Mouse (Mus musculus): ENCODE measurements around the gene Gm48551. TPM values are rescaled to one million over a fixed set of nuclear protein-coding genes. Genes with fewer than 3 reads are reported as not detected.

Gene Gm48551
- polyA plus RNA-seq, 1 experiment from 2014 or later: 5.9 TPM

- H3K27ac ChIP-seq: peak overlapping the region; percentile 70
- H3K9ac ChIP-seq: peak overlapping the region; percentile 80
- H3K36me3 ChIP-seq: peaks cover 11% of the 10 kb centered on the region
- WGBS: 1% methylated on average over 29 of the region's 29 CpGs
- H3K4me2 ChIP-seq (replicated peaks): peak overlapping the region; percentile 92
- H3K4me1 ChIP-seq: peaks cover 29% of the 10 kb centered on the region
- peak overlapping the region; percentile 91 for H3K4me3 ChIP-seq
- H3K27me3 ChIP-seq: peaks cover 39% of the 10 kb centered on the region
- H3K9me3 ChIP-seq (replicated peaks): no peaks in the 10 kb centered on the region
- ATAC-seq (ENCODE audit: low FRiP score): peak; percentile 32
These were observed 34.3 kb upstream of the Gm48551 start for GRCm38 (mm10) chr10:81349961-81350350.

GRCm38 (mm10) chr10:81350351-81351063 is 33.8 kb upstream of the Gm48551 start, which contains the start of gene Hmg20b:
Gene Hmg20b, minus strand, starts transcription at chr10:81350480.
- under 1% methylated on average over 53 of the region's 54 CpGs for WGBS
- peaks cover 11% of the 10 kb centered on the region for H3K36me3 ChIP-seq
- H3K27me3 ChIP-seq: peaks cover 36% of the 10 kb centered on the region
- H3K4me2 ChIP-seq (replicated peaks): peak within 1 kb of the TSS; percentile 92
- peak within 1 kb of the TSS; percentile 91 for H3K4me3 ChIP-seq
- H3K4me1 ChIP-seq: peaks cover 29% of the 10 kb centered on the region
- peak within 1 kb of the TSS; percentile 70 for H3K27ac ChIP-seq
- peak within 1 kb of the TSS; percentile 80 for H3K9ac ChIP-seq
- no peaks in the 10 kb centered on the region for H3K9me3 ChIP-seq (replicated peaks)
- ATAC-seq (ENCODE audit: low FRiP score): peak; percentile 96

GRCm38 (mm10) chr10:81351678-81352291 is 32.5 kb upstream of the Gm48551 start:
- H3K9ac ChIP-seq: no peak overlapping the region
- H3K27me3 ChIP-seq: peaks cover 30% of the 10 kb centered on the region
- peaks cover 26% of the 10 kb centered on the region for H3K4me1 ChIP-seq
- no peak overlapping the region for H3K27ac ChIP-seq
- 26% methylated on average over 9 of the region's 9 CpGs for WGBS
- ATAC-seq (ENCODE audit: low FRiP score): no peak
- no peak overlapping the region for H3K4me3 ChIP-seq
- peaks cover 11% of the 10 kb centered on the region for H3K36me3 ChIP-seq
- H3K4me2 ChIP-seq (replicated peaks): 0 out of 2 replicates have a peak overlapping the region, but pooled peaks have one; percentile 8
- no peaks in the 10 kb centered on the region for H3K9me3 ChIP-seq (replicated peaks)

DNA sequence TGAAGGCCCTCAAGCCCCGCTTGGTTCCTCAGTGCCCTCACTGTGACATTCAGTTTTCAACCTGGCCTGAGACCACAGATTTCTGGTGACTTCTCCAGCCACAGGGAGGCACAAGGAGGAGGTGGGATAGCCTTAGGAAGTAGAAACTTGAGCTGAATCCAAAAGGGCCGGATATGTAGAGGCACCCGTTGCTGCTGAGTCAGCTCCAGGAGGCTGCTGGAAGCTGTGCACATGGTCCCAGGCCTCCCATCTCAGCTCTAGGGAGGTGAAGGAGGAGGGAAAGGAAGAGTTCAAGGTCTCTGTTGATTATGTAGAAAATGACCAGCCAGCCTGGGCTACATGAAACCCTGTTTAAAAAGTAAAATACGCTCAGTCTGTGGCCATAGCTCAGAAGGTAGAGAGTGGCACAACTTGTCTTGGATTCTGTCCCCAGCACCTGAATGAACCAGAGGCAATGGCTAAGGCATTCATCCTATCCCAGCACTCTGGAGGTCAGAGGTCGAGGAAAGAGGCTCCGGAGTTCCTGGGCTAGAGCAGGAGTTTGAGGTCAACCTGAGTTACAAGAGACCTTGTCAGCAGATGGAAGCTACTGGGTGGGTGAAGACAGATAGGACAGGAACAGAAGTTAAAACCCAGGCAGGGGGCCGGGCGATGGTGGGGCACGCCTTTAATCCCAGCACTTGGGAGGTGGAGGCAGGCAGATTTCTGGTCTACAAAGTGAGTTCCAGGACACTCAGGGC is 29.4 kb upstream of the Gm48551 start:
- Histone ChIP-seq H3K27me3 (peaks cover 21% of the 10 kb centered on the region), H3K27ac (no peak overlapping the region), H3K4me3 (no peak overlapping the region), H3K36me3 (no peaks in the 10 kb centered on the region), H3K9me3 (replicated peaks) (no peaks in the 10 kb centered on the region), H3K4me1 (peaks cover 25% of the 10 kb centered on the region), H3K9ac (no peak overlapping the region), H3K4me2 (replicated peaks) (no peak overlapping the region)
- WGBS: 71% methylated on average over 9 of the region's 9 CpGs
- ATAC-seq (ENCODE audit: low FRiP score): no peak

GRCm38 (mm10) chr10:81355533-81355932 is 28.7 kb upstream of the Gm48551 start:
- Histone ChIP-seq H3K4me2 (replicated peaks) (no peak overlapping the region), H3K4me3 (no peak overlapping the region), H3K4me1 (peaks cover 28% of the 10 kb centered on the region), H3K27ac (no peak overlapping the region), H3K9ac (no peak overlapping the region), H3K36me3 (no peaks in the 10 kb centered on the region), H3K27me3 (peaks cover 22% of the 10 kb centered on the region), H3K9me3 (replicated peaks) (no peaks in the 10 kb centered on the region)
- WGBS: 95% methylated on average over 4 of the region's 4 CpGs
- no peak for ATAC-seq (ENCODE audit: low FRiP score)

DNA sequence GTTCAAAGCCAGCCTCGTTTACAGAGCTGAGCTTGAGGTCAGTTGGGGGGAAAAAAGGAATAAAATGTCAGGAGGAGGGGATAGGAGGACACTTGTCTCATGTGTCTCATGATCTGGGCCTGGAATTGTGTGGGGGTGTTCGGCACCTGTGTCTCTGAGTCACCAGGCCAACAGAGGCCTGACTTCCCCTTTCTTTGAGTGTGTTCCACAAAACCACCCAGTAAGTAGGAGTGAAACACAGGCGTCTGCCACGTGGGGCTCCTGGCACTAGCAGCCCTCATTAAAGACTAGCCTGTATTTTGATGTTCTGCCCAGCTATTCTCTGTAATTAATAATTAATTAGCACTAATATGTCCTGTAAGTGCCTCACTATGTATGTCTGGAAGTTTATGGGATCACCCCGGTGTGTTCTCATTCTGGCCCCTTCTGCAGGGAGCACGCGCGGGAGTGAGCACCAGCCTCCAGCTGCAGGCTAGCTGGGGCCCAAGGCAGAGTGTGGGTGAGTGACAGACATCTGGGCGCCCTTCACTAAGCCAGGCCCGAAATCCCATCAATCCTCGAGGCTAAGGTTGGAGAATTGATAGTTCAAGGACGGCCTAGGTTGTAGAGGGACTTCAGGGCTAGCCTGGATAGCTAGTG is 27.8 kb upstream of the Gm48551 start:
- ATAC-seq (ENCODE audit: low FRiP score): no peak
- WGBS: 58% methylated on average over 12 of the region's 12 CpGs
- 0 out of 2 replicates have a peak overlapping the region, but pooled peaks have one; percentile 77 for H3K4me3 ChIP-seq

GRCm38 (mm10) chr10:81356991-81357844 is 27.0 kb upstream of the Gm48551 start, which contains the start of gene Mfsd12:
Gene Mfsd12, plus strand, starts transcription at chr10:81357491.
- Histone ChIP-seq H3K9me3 (replicated peaks) (no peaks in the 10 kb centered on the region), H3K4me2 (replicated peaks) (peak within 1 kb of the TSS; percentile 99), H3K4me1 (peaks cover 35% of the 10 kb centered on the region), H3K9ac (peak within 1 kb of the TSS; percentile 84), H3K27me3 (peaks cover 24% of the 10 kb centered on the region), H3K27ac (peak within 1 kb of the TSS; percentile 40; the same call in 1 of the 2 replicates), H3K36me3 (no peaks in the 10 kb centered on the region), H3K4me3 (peak within 1 kb of the TSS; percentile 77)
- 2% methylated on average over 77 of the region's 79 CpGs for WGBS
- peak; percentile 90 for ATAC-seq (ENCODE audit: low FRiP score)

More for the DNA sequence above, 27.8 kb upstream of the Gm48551 start:
- H3K36me3 ChIP-seq: no peaks in the 10 kb centered on the region
- H3K9me3 ChIP-seq (replicated peaks): no peaks in the 10 kb centered on the region
- H3K9ac ChIP-seq: no peak overlapping the region
- H3K27me3 ChIP-seq: peaks cover 22% of the 10 kb centered on the region
- H3K27ac ChIP-seq: no peak overlapping the region
- peak overlapping the region; percentile 99 for H3K4me2 ChIP-seq (replicated peaks)
- H3K4me1 ChIP-seq: peaks cover 35% of the 10 kb centered on the region

- Histone ChIP-seq H3K9ac (peak overlapping the region; percentile 84), H3K27me3 (peaks cover 34% of the 10 kb centered on the region), H3K4me3 (peak overlapping the region; percentile 77), H3K9me3 (replicated peaks) (no peaks in the 10 kb centered on the region), H3K4me1 (peaks cover 37% of the 10 kb centered on the region), H3K27ac (no peak overlapping the region), H3K4me2 (replicated peaks) (peak overlapping the region; percentile 99), H3K36me3 (no peaks in the 10 kb centered on the region)
- whole genome bisulfite sequencing: 27% methylated on average over 4 of the region's 4 CpGs
- no peak for ATAC-seq (ENCODE audit: low FRiP score)
These were observed 26.1 kb upstream of the Gm48551 start for GRCm38 (mm10) chr10:81358209-81358608.

DNA sequence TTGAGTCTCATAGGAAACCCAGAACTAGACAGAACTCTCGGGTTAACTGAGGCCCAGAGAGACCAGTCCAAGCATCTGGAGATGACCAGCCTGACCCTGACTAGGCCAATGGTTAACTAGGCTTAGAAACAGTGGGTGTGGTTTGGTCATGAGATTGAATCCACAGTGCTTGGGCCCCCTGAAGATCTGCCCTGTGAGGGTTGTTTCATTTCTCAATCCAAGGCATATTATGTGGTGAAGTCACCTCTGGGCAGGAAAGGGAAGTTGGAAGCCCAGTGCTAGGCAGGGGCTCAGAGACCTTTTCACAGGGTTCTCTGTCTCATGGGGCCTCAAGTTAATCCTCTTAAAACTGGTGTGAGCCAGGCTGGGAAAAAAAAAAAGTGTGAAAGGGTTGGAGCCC is 25.4 kb upstream of the Gm48551 start:
- no peak for ATAC-seq (ENCODE audit: low FRiP score)
- peaks cover 43% of the 10 kb centered on the region for H3K4me1 ChIP-seq
- 68% methylated on average over 1 of the region's 1 CpGs for WGBS

DNA sequence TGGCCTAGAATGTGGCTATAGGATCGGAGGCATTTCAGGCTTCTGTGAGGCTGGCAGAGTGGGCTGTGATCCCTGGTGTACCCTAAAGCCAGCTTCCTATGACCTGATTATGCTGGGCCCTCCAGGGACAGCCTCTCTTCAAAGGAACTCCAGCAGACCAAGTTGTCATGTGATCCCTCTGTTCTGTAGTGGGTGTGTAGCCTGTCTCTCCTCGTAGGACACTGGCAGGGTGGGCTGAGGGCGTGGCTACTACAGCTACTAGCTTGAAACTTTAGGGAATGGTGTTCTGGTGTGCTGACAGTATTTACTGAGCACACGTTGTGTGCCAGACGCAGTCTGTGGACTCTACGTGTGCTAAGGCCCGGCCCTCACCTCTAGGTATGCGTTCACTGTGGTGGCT is 23.5 kb upstream of the Gm48551 start:
- Histone ChIP-seq H3K4me2 (replicated peaks) (no peak overlapping the region), H3K27me3 (peaks cover 51% of the 10 kb centered on the region), H3K27ac (no peak overlapping the region), H3K4me1 (peaks cover 62% of the 10 kb centered on the region), H3K4me3 (no peak overlapping the region), H3K36me3 (no peaks in the 10 kb centered on the region), H3K9me3 (replicated peaks) (no peaks in the 10 kb centered on the region), H3K9ac (peak overlapping the region; percentile 1; the same call in 1 of the 2 replicates)
- ATAC-seq (ENCODE audit: low FRiP score): no peak
- whole genome bisulfite sequencing: 72% methylated on average over 8 of the region's 8 CpGs

More for the DNA sequence above, 25.4 kb upstream of the Gm48551 start:
- Histone ChIP-seq H3K27me3 (peaks cover 40% of the 10 kb centered on the region), H3K9me3 (replicated peaks) (no peaks in the 10 kb centered on the region), H3K36me3 (no peaks in the 10 kb centered on the region), H3K9ac (no peak overlapping the region; the same call in 1 of the 2 replicates), H3K4me2 (replicated peaks) (peak overlapping the region; percentile 99), H3K4me3 (no peak overlapping the region), H3K27ac (no peak overlapping the region)

DNA sequence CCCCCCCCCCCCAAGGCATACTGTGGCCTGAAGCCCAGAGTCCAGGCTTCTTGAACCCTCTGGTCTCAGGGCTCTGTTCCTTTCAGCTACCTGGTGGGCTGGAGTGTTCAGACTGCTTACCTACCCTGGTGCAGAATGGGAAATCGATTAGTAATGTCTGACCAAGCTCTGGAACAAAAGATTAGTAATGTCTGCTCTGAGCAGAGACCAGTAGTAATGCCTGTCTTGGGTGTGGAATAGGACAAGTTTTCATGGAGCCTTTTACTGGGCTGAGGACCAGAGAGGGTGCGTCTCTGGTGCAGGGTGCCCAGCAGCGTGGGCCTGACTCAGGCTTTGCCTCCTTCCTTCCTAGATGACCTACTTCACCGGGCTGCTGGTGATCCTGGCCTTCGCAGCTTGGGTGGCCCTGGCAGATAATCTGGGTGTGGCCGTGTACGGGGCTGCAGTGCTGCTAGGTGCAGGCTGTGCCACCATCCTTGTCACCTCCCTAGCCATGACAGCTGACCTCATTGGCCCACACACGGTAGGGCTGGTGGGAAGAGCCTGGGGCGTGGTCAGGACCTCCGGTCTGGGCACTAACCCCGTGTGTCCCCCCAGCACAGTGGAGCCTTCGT is 21.8 kb upstream of the Gm48551 start:
- H3K4me3 ChIP-seq: no peak overlapping the region

More for the DNA sequence above, 21.8 kb upstream of the Gm48551 start:
- Histone ChIP-seq H3K4me1 (peaks cover 67% of the 10 kb centered on the region), H3K27ac (no peak overlapping the region), H3K9me3 (replicated peaks) (no peaks in the 10 kb centered on the region), H3K27me3 (peaks cover 46% of the 10 kb centered on the region), H3K4me2 (replicated peaks) (no peak overlapping the region), H3K36me3 (peaks cover 13% of the 10 kb centered on the region), H3K9ac (no peak overlapping the region)
- 78% methylated on average over 12 of the region's 12 CpGs for WGBS
- ATAC-seq (ENCODE audit: low FRiP score): no peak

Data from hindbrain, embryonic 12.5 days (tissue).